Mouse (Mus musculus) liver (tissue): ENCODE results near the gene AI854703.

ENCODE experiments used
- DNase-seq: peaks from one replicate; pipeline ENCODE4 v3.0.0-alpha.2; 2020; ENCODE audit warnings: mixed read lengths

The AI854703 gene

DNA sequence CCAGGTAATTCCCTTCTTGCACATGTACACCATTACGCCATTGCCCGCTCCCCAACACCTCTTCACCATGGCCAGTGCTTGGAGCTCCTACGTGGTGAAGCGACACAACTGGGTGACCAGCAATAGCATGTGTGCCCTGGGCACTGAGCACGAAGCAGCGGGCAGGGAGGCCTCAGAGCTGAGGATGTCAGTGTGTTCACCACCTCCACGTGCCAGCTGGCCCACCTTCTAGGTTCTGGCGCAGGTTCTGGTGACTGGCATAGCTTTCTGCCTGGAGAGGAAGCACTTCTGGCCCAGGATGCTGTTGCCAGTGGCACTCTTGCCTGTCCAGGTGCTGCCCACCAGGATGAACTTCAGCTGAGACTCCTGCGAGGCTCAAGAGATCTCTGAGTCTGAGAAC is 38.9 kb downstream of the AI854703 start:
- no peak for DNase-seq

DNA sequence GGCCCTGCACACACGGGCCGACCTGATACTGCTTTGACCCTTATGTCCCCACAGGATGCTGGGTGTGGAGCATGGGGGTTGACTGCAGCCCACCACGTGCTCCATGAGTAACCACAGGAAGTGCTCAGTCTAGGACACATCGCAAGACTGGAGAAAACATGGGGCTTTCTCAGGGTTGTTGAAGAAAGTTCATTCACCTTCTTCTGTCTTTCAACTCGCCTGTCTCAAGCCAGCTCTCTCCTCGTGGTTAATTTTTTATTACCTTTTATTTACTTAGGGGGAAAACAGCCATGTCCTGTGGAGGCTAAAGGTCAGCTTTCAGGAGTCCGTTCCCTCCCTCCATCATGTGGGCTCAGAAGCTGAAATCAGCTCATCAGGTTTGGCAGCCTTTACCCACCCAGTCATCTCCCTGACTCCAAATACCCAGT is 39.6 kb downstream of the AI854703 start:
- DNase-seq = no peak

DNA sequence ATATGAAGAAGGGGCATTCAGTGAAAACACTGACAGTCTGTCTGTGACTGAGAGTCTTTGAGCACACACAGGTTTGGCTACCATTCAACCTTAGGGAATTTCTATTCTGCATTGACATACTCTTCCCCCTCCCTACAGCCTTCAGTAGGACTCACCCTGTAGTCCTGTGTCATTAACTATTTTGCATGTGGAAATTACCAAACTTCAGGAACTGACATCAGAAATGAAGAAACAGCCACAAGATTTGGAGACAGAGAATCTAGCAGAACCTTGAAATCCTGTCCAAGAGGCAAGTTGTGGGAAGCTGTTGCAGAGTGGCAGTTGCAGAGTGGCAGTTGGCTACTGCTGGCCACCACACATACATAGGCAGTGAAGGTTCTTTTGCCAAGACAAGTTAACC is 41.5 kb downstream of the AI854703 start:
- DNase-seq = no peak

DNA sequence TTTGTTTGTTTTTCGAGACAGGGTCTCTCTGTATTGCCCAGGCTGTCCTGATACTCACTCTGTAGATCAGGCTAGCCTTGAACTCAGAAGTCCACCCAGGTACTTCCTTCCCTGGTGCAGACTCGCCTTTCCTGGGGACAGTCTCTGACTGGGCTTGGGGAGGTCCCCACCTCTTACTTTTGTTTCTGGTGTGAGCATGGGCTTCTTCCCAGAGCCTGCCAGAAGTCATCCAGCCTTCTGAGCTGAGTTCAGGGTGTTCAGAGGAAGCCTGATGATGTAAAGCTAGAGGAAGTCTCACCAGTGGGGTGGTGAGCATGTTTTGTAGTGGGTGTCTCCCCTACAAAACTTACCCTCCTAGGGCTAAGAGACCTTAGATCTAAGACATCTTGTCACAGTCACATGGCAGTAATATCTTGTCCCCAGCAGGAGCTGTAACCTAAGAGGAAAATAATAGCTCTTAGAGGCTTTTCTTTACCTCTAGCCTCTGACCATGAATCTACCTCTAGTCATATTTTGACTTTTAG is 42.9 kb downstream of the AI854703 start:
- DNase-seq = no peak

DNA sequence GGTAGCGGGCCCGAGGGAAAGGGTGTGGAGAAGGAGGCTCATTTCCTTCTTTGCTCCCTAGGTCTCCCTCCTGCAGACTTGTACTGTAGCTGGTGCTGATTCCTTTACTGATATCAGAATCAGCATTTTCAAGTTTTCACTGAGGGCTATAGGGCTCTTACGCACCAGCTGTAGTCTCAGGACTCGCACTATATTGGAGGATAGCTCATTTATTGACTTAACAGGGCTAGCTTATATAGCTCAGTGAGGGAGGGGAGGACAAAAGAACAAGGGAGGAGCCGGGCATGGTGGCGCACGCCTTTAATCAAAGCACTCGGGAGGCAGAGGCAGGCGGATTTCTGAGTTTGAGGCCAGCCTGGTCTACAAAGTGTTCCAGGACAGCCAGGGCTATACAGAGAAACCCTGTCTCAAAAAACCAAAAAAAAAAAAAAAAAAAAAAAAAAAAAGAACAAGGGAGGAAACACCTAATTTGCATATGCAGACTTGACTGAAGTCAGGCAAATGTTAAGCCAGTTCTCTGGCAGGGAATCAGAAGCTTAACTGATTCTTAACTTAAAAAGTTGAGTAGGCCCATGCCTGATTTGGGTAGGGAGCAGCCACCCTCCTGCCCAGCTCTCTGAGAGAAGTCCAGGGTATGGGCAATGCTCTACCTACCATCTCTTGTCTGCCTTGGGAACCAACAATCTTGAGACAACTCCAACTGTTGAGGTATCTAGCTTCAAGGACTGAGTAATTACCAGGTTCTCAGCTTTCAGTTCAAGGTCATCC is 47.9 kb downstream of the AI854703 start:
- DNase-seq = no peak

DNA sequence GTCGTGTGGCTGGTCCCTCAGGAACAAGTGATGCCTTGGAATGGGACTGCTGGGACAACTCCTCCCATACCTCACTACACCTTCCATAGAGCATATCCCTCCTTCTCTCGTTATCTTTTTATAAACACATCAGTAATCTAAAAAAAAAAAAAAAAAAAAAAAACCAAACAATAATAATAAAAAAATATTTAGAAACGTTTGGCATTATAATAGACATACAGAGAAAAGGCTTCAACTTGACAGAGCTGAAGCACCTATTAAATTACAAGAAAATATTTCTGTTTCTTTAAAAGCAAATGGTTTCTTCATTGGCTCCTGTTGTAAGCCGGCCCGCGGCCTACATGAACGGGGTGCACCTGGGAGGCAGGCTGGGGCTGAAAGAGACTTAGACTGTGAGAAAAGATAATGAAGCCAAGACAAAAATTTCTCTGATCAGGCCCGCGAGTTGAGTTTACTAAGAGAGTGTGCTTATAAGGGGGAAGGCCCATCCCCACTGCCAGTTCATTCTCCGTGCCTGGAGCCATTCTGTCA is 48.9 kb downstream of the AI854703 start:
- DNase-seq = peak; percentile 21

DNA sequence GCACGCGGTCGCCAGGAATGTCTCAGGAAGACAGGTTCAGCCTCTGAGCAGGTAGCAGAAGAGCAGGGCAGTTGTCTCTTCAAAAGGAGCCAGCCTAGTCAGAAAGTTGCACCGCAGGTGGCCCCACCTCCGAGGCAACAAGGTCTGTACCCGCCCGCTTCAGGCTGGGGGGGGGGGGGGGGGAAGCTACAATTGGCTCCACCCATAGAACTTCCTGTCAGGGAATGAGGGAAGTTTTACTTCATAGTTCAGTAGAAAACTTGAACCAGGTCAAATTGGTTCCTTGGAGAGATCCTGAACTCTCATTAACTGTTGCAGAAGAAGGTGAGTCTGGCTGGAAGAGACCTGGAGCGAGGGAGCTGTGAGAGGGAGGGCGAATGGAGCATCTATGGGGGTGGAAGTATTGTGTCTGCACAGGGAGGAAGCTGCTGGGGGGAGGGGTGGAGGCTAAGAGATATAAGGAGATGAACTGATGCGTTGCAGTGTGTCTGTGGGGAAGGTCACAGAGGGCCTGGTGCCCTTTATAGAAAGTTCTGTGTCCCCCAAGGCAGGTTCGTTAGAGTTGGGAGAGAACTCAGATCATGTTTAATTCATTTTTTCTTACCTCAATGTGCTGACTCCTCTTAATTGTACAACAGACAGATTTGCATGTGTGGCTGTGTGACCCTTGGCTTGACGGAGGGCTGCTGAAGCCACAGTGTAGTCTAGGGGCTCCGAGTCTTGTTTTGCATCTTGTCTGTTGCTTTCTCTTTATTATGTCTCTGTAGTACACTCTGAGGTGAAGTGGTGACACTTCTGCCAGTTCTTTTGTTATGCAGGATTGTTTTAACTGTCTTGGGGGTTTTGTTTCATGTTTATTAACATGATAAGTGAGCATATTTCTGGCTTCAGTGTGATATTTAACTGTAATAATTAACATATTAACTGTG is 49.6 kb downstream of the AI854703 start, which contains the start of gene Gimap9:
TSS of gene Gimap9 (plus strand) at position 199 of the 929 bp plus-strand sequence.
- peak; percentile 78 for DNase-seq

DNA sequence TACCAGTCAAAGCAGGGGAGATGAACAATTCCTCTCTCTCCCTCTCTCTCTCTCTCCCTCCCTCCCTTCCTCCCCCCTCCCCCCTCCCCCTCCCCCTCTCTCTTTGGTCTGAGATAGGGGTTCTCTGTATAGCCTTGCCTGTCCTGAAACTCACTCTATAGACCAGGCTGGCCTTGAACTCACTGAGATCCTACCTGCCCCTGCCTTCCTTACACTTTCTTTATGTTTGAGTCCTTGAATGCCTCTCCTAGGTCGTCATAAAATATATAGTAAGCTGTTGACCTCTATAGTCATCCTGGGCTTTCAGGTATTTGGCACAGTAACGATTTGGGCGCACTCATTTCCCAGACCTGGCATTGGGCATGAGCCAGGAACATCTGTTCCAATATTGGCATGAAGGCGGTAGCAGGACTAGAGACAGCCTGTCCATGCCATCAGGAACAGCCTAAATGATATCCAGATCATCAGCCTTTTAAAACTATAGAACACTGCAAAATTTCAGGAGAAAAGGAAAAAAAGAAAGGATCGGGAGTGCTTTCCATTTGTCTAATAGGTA is 50.4 kb downstream of the AI854703 start:
- no peak for DNase-seq

DNA sequence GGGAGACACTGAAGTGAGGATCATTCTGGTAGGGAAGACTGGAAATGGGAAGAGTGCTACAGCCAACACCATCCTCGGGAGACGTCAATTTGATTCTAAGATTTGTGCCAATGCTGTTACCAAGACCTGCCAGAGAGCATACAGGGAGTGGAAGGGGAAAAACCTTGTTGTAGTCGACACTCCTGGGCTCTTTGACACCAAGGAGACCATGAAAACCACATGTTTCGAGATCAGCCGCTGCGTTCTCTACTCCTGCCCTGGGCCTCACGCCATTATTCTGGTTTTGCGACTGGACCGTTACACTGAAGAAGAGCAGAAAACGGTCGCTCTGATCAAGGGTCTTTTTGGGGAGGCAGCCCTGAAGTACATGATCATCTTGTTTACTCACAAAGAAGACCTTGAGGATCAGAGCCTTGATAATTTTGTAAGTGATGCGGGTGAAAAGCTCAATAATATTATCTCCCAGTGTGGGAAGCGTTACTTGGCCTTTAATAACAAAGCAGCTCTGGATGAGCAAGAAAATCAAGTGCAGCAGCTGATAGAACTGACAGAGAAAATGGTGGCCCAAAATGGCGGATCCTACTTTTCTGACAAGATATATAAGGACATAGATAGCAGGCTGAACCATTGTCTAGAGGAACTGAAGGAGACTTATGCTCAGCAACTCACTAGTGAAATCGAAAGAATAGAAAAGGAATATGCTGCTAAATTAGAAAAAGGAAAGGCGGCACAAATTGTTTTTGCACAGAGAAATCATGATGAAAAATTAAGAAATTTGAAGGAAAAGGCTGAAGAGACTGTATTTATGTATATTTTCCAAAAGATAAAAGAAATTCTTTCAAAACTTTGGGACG is 51.2 kb downstream of the AI854703 start:
- no peak for DNase-seq

DNA sequence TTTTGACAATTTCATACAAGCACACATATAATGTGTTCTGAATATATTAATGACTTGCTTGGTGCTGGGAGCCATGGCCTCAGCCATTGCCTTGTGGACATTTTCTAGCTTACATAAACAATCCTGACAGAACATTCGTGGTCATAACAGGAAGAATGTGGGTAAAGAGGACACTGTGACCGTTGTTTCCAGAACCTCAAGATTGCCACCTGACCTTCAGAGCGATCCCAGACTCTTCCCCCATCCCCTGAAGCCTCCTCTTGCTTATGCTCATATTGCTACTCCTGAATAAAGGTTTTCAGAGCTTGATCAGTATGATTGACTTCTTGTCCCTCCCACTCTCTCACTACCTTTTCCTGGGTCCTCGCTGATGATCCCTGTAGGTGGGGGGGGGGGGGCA is 51.8 kb downstream of the AI854703 start:
- no peak for DNase-seq

DNA sequence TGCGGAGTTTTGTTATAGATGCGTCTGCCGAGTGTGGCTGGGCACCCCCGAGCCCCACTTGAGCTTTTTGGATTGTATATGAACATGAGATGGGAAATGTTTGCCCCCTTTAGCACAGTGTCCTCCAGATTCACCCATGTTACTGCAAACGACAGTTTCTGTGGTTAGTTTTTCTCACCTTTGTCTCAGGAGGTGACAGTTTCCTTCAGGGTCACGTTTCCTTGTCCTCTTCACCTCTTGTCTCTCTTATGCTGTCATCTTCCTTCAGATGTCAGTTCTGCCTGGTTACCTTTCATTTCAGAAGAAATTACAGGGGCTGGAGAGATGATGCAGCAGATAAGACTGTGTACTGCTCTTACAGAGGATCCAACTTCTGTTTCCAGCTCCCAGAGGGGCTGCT is 53.1 kb downstream of the AI854703 start:
- no peak for DNase-seq

DNA sequence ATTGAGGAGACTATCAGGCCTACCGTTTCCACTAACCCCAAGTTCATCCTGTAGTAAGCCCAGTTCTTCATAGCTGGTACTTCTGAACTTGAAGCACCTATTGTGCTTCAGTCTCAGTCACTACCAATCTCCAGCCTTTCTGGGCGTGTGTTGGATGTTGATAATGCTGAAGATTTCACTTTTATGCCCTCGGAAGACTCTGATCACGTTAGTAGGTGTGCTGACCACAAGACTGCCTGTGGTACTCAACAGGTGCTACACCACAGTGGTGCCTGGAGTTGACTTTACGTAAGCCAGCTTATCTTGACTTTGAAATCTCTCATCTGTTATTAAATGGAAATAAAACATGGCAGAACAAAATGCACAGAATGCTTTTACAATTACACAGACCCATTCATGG is 53.9 kb downstream of the AI854703 start:
- DNase-seq = no peak

DNA sequence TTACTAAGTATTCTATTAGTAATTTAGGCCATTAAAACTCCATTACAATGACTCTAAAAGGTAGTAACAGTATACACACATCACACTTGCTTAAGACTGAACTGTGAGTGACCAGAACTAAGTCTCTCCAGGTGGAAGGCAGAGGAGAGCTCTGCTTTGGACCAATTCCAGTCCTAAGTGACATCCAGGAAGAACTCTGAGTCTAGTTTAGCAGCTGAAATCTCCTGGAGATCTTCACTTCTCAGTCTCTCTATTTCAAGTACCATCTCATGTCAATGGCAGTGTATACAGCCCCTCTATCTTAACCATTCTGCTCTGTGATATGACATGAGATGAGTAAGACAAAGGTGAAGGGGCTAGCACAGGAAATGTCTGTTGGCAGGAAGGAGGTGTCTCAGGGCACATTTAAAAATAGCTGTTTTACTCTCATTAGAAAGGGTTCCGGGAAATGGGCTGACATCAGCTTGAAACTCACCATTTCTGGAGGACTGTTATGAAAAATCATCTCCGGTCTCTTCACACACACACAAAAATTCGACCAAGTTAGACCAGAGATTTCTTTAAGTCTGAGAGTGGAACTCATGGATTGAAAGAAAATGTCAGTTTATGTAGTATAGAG is 55.0 kb downstream of the AI854703 start:
- DNase-seq = no peak

DNA sequence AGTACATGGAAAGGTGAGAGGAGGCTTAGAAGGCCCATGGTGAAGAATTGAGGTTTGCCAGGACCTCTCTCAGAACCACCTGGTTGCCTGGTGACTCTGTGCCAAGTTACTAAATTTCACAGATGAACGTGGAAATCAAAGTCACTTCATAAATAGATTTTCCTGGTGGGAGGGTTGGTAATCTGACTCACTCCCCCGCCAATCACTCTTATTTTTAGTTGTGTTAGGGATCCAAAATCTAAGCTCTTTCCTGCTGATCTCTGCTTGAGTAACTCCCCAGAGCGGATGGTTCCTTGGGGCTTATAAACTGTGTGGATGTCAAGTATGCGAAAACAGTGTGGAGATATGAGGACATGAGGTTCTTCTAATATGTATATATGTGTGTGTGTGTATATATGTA is 55.7 kb downstream of the AI854703 start:
- no peak for DNase-seq
